Mouse (Mus musculus): ENCODE measurements around the gene Umod. TPM values are rescaled to one million over a fixed set of nuclear protein-coding genes. Genes with fewer than 3 reads are reported as not detected.

Gene Umod
- total RNA-seq, 2 experiments from 2014 or later, result not detected

GRCm38 (mm10) chr7:119443849-119444248 is 35.2 kb downstream of the Umod start:
- intact Hi-C loops (cut with DNase I), result no loop called here
- peak; percentile 32 for DNase-seq

DNA sequence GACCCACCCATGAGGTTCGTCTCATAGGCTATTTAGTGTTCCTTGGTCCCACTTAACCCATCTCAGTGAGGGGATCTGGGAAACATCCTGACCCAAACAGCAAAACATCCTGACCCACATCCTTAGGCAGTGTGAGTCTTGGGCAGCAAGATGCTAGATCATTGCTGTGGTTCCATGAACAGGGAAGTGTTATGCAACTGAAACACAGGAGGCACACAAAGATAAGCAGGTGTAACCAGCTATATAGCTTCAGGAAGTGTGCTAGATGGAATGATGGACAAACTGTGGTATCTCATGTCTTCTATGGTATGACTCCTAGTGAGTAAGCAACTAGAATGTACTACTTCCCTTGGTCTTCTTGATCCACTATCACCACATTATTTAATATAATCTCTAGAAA is 37.1 kb downstream of the Umod start:
- intact Hi-C loops (cut with DNase I), result no loop called here

DNA sequence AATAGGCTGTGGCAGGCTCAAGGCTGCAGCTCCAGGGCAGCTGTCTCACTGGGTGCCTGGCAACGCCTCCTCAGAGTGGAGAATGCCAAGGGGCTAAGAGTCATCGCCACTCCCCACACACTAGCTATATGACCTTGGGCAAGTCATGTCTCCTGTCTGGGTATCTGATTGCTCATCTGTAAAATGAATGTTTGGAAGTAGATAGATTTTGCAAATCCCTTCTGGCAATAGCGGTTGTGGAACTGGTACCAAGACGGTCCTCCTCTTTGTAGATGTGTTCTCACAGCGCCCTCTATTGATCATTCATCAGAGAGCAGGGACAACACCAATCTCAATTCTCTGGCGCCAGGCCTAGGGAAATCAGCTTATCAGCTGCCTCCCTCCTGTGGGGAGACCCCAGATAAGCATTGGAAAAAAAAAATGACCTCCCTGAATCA is 51.9 kb downstream of the Umod start:
- intact Hi-C loops (cut with DNase I), result loop anchor here (10.0 kb wide), 1 partner anchor 412 kb away; no protein-coding TSS in a partner anchor

More for the DNA sequence above, 37.1 kb downstream of the Umod start:
- no peak for DNase-seq

GRCm38 (mm10) chr7:119420730-119421129 is 58.4 kb downstream of the Umod start:
- intact Hi-C loops (cut with DNase I), result loop anchor here (10.0 kb wide), 1 partner anchor 406 kb away; no protein-coding TSS in a partner anchor
- peak; percentile 43 for DNase-seq

More for the DNA sequence above, 51.9 kb downstream of the Umod start:
- DNase-seq, result peak; percentile 63

DNA sequence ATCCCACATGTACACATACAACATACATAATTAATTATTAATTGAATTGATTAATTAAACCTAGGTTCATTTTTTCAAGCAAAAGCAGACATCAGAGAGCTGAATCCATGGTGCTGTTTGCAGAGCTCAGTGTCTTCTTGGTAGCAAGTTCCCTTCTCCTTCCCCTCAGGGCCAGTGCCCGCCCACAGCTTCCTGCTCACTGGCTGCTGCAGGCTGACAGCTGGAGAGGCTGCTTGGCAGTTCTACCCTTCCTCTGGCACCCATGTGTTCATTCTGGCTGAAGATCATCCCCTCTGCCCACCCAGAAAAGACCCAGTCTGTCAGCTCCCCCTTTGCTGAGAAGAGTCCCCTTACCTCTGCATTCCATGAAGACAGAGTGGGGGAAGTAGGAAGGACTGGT is 60.6 kb downstream of the Umod start:
- peak; percentile 70 for DNase-seq
- intact Hi-C loops (cut with DNase I), result no loop called here

Other genes with a start within 250 kb of the Umod start
- not detected for gene Gp2, start 20.0 kb downstream of the Umod start, total RNA-seq (2021)
- gene Acsm5, start 40.2 kb upstream of the Umod start, total RNA-seq (2021), result not detected
- gene Pdilt, start 44.2 kb upstream of the Umod start, total RNA-seq (2021), result not detected
- gene Acsm2, start 75.1 kb upstream of the Umod start, total RNA-seq (2021), result not detected
- not detected for gene Acsm1, start 127.7 kb upstream of the Umod start, total RNA-seq (2021)
- not detected for gene Acsm4, start 210.7 kb upstream of the Umod start, total RNA-seq (2021)
- gene Thumpd1, start 241.5 kb upstream of the Umod start, total RNA-seq (2021), result 10 to 100 TPM; 51.0 to 54.0 TPM

All from left cerebral cortex, postnatal 4 days (tissue).